Mouse (Mus musculus): ENCODE measurements around the gene Nfxl1.

DNA sequence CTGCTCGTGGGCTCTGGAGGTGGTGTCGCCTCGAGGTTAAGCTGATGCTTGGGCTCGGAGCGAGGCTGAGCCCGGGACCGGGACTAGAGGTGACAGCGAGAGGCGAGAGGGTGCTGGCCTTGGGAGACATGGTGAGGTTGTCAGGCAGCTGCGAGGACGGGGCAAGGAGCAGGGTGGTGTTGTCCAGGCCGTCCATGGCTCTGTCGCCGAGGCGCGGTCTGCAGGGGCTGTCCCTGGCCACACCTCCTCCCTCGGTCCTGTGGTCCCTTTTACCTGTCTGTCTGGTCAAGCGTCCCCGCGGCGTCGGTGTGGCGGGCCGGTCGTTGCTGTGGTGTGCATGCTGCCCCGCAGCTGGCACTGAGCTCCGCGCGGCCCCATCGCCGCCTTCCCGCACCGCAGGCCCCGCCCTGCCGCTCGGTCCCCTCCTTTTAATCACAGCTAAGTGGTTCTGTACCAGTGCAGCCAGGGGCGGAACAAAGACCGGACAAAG is 27.8 kb upstream of the Nfxl1 start, which contains the start of gene Gm5868:
- TF ChIP-seq GATA1 (IDR thresholded peaks at IDR 0.05; ENCODE audit: low read length): no peak
- TF ChIP-seq TAL1 (IDR thresholded peaks at IDR 0.05; ENCODE audit: low read length): no peak

All from erythroblast, embryonic 14.5 days (primary cell).